Mouse (Mus musculus) hindlimb bud, embryonic 11.5 days (tissue): ENCODE measurements around the gene Uimc1.

Experiments used
- DNase-seq: peaks from one replicate; pipeline ENCODE4 v3.0.0-alpha.2; 2012; ENCODE audit warnings: low read depth, low spot score; ENCODE audit errors: extremely low spot score

The Uimc1 gene

DNA sequence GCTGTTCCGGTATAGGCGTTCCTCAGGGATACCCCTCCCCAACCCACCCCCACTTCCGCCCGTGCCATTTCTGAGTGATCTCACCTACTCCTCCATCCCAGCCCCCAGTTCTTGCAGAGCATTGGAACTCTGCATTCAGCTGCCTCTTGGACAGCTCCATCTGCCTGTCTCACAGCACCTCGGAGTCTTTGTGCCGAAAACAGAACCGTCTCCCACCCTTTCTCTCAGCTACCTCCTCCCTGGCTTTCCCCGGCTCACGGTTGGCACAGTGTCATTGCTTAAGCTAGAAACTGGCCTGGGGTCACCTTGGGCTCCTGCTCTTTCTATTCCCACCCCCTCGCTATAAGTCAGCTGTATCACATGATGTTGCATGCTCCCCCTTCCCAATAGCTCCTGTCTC, 99.7 kb downstream of the Uimc1 start:
- DNase-seq: no peak

DNA sequence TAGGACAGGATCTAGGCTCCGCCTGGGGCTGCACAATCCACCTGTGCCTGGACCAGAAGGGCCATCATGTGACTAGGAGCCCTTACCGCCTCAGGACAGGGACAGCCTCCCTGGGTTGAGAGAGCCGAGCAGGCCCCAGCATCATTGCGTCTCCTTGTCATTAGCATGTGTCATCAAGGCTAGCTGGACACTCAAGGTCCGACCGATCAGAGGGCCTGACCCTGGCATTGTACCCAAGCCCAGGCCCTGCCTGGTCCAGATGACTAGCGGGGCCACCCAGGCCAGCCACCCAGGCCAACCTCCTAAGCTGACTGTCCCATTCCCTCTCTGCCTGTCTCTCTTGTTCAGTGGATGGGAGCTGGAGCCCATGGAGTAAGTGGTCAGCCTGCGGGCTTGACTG, 102.5 kb downstream of the Uimc1 start:
- DNase-seq: no peak

DNA sequence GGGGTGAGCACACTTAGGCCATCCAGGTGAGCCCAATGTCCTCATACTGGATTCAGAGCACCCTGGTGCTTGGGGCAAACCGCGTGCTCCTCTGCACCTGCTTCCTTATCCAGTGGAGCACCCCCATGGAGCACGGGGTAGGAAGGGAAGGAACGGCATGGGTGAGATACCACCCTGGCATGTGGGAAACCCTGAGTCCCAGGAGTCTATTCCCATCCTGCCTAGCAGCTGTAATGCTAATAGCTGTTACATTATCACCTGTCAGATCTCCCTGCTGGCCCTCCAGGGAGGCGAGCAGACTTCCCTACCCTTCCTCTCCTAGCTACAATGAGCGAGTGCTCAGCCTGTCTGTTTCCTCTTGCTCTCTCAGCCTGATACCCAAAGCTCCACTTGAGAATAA, 104.9 kb downstream of the Uimc1 start:
- no peak for DNase-seq

DNA sequence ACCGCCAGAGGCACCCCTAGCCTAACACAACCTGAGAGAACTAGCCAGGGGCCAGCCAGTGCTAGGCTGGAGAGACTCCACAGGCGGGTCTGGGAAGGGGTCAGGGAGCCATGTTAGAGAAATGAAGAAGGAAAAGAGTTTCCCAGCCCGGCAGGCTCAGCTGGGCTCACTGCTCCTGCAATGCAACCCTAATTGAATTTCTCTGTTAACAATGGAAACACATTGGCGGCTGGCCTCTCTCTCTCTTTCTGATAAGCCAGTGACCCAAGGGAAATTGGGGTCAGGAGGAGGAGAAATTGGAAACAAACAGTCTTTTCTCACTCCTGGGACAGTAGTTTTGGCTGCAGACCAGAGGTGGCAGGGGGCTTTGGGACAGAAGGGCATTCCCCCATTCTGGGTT, 105.5 kb downstream of the Uimc1 start:
- DNase-seq: no peak

DNA sequence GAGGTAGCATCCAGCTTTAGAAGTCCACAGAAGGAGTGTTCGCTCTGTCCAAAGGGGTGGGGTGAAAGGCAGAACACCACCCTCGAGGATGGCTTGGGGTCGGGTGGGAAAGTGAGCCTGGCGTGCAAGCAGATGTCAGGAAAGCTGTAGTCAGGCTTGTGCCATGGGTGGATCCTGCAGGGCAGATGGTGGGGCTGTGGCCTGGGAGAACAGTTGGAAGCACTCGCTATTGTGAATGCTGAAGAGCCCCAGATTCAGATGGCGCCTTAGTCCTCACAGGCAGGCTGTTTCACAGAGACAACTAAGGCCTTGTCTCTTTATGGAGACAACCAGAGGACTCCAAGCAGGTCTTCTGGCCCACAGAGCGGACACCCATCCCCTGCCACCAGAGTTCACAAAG, 107.9 kb downstream of the Uimc1 start:
- DNase-seq: no peak

DNA sequence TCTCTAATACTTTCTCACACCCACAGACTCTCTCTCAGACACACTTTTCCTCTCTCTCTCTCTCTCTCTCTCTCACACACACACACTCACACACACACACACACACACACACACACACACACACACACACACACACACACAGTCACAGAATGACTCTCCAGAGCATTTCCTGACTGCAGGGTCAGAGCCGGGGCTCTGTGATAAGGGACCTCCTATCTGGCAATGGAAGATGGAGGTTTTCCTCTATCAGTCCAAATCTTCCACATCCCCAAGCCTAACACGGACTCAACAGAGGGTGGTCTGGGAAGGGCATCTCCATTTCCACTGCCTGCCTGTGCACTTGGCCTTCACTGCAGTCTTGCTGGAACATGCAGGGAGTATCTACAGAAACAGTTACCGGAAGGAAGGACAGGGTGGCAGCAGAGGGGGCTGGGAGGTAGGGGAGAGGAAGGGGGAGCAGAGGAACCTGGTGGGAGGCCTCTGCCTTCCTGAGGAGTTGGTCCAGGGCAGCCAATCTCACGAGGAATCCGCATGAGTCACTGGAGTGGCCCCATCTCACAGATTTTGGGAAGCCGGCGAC, 111.8 kb downstream of the Uimc1 start:
- no peak for DNase-seq

DNA sequence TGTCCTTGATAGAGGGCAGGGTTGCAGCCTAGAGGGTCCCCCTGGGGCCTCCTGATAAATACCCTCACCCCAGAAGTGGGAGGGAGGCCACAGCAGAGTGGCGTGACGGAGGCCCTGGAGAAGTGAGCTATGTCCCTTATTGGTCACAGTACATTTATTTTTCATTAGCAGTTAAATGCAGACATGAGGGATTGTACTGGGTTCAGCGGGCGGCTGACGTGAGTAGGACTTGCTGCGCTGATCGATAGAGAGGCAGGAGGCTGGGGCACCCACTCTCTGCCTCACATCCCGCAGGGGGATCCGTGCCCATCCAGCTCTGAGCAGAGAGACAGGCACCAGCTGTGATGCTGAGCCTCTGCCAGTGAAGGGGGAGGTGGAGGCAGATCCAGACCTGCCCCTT, 112.7 kb downstream of the Uimc1 start:
- DNase-seq: no peak

DNA sequence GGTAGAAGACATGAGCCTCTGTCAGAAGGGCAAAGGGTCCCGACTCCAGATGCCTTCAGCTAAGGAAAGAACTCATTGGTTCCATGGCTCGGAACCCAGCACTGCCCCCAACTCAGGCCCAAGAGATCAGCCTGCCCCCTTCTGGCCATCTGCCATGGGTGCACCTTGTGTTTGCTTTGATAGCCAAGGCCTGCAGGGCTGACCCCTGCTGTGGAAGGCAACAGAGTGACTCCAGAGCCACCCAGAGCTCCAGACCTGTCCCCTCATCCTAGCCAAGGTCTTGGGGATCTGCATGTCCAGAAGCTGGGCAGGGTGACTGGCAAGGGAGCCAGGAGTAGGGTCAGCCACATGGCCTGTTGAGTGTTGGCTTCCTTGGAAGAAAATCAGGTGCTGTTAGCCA, 116.5 kb downstream of the Uimc1 start:
- no peak for DNase-seq

DNA sequence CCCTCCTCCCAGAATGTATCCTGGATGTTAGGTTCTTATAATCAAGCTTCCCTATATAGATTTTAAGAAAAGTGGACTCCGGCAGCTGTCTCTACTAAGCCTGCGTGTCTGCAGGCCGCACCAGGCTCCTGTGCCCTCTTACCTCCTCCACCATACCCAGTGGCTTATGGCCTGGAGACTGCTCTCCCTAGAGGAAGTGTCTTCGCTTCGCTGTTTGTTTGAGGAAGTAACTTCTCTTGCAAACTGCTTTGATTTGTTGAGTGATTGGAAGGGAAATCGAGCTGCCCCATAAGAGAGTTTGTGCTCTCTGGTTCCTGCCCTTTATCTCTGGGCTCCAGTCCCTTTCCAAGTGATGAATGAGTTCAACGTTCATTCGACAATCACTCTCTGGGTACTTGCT, 117.1 kb downstream of the Uimc1 start:
- no peak for DNase-seq

DNA sequence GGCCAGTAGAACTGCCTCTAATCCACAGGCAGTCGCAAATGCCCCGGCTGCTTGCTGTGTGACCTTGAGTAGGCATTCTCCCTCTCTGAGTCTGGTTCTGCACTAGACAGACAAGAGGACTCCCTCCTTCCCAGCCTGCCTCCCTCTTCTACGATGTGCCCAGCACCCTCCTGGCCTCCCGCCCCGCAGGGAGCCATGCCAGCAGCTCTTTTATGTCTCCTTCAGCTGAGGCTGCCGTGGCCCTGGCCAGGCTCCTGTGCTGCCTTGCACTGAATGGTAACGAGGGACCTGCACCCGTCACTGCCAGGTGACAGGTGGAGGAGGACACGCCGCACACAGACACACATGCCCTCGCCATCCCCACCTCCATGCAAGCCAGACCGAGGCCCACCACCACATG, 119.1 kb downstream of the Uimc1 start:
- no peak for DNase-seq

DNA sequence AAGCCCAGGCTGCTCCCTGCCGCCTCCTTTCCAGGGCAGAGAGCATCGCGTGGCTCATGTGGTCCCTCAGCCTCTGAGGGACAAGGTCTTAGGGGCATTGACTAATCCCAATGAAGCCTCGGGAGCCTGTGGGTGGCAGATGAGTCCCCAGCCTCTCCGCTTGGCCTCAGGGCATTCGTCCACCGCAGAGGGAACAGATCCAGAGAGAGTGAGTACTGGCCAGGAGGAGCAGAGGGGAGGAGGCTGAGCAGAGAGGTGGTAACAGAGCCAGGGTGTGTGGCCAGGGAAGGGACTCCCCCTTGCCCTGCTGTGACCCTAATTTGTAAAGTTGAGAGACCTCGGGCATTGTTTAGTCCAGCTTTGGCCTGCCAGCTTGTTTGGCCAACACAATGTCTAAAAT, 121.3 kb downstream of the Uimc1 start:
- DNase-seq: no peak
